Mouse (Mus musculus) limb, embryonic 15.5 days (tissue): ENCODE measurements around the gene Foxf1. TPM values are rescaled to one million over a fixed set of nuclear protein-coding genes. Genes with fewer than 3 reads are reported as not detected.

ENCODE experiments used
- ATAC-seq: fragments of 200-750 bp; cut with Nextera tagmentation; 2 replicates; pipeline ENCODE4 v1.8.0; 2017; ENCODE audit warnings: low read depth, moderate TSS enrichment; ENCODE audit not compliant: insufficient number of reproducible peaks, low FRiP score, low TSS enrichment
- H3K27ac ChIP-seq: fragments of 300-500 bp; sonication (generic); 2 replicates; pipeline ENCODE4 v1.5.1; 2015; ENCODE audit warnings: moderate library complexity, mild to moderate bottlenecking, inconsistent platforms
- H3K27me3 ChIP-seq: fragments of 300-500 bp; sonication (generic); 2 replicates; pipeline ENCODE4 v1.6.1; 2015; ENCODE audit warnings: inconsistent platforms
- H3K36me3 ChIP-seq: fragments of 300-500 bp; sonication (generic); 2 replicates; pipeline ENCODE4 v1.6.1; 2015; ENCODE audit warnings: inconsistent platforms
- H3K4me1 ChIP-seq: fragments of 300-500 bp; sonication (generic); 2 replicates; pipeline ENCODE4 v1.6.1; 2015; ENCODE audit warnings: inconsistent platforms
- H3K4me2 ChIP-seq: fragments of 300-500 bp; sonication (generic); 2 replicates; pipeline ENCODE4 v1.6.1; 2015; ENCODE audit warnings: mild to moderate bottlenecking, inconsistent platforms
- H3K4me3 ChIP-seq: fragments of 300-500 bp; sonication (generic); 2 replicates; pipeline ENCODE4 v1.5.1; 2015; ENCODE audit warnings: mild to moderate bottlenecking, inconsistent platforms
- H3K9ac ChIP-seq: fragments of 300-500 bp; sonication (generic); 2 replicates; pipeline ENCODE4 v1.6.1; 2015; ENCODE audit warnings: inconsistent platforms
- H3K9me3 ChIP-seq: fragments of 300-500 bp; sonication (generic); 2 replicates; pipeline ENCODE4 v1.6.1; 2016; ENCODE audit warnings: inconsistent platforms
- WGBS: fragments of 180-500 bp; shearing (Covaris S2); methylation state at CpG from one replicate; pipeline ENCODE4 v1.1.7; 2015; 5-methylcytosine and 5-hydroxymethylcytosine counted together
- polyA plus RNA-seq: library from polyadenylated mRNA; unstranded; fragments of >200 nt; fragmentation: Nextera tagmentation; extraction: Ambion mirVana; gene quantifications from 2 replicates; pipeline ENCODE4 v1.2.1, GENCODE M21; 2015

Gene Foxf1
- polyA plus RNA-seq, result 0.22 and 0.37 TPM in 2 replicates

GRCm38 (mm10) chr8:121084210-121084951 lies at the start of gene Foxf1:
Foxf1 (plus strand) TSS chr8:121084386.
- Histone ChIP-seq H3K9ac (0 out of 2 replicates have a peak within 1 kb of the TSS, but pooled peaks have one; percentile 7), H3K4me1 (peaks cover 40% of the 10 kb centered on the region), H3K27ac (no peak within 1 kb of the TSS), H3K36me3 (no peaks in the 10 kb centered on the region), H3K4me2 (peak within 1 kb of the TSS; percentile 99), H3K4me3 (peak within 1 kb of the TSS; percentile 57), H3K27me3 (peaks cover 99% of the 10 kb centered on the region), H3K9me3 (no peaks in the 10 kb centered on the region)
- no peak for ATAC-seq
- WGBS, result under 1% methylated on average over 55 of the region's 83 CpGs

GRCm38 (mm10) chr8:121035611-121036010 lies 48.6 kb upstream of the Foxf1 start:
- no peak overlapping the region for H3K27ac ChIP-seq
- H3K4me1 ChIP-seq, result peaks cover 8% of the 10 kb centered on the region; the same call in 1 of the 2 replicates
- no peak overlapping the region for H3K4me3 ChIP-seq
- ATAC-seq, result no peak
- H3K4me2 ChIP-seq, result no peak overlapping the region
- no peak overlapping the region for H3K9ac ChIP-seq
- H3K36me3 ChIP-seq, result no peaks in the 10 kb centered on the region
- 76% methylated on average over 8 of the region's 8 CpGs for WGBS
- H3K27me3 ChIP-seq, result peaks cover 58% of the 10 kb centered on the region
- no peaks in the 10 kb centered on the region for H3K9me3 ChIP-seq

GRCm38 (mm10) chr8:121043719-121044440 lies 40.3 kb upstream of the Foxf1 start:
- Histone ChIP-seq H3K4me2 (no peak overlapping the region), H3K9ac (no peak overlapping the region), H3K9me3 (no peaks in the 10 kb centered on the region), H3K27ac (no peak overlapping the region), H3K27me3 (peaks cover 21% of the 10 kb centered on the region), H3K36me3 (no peaks in the 10 kb centered on the region), H3K4me3 (no peak overlapping the region), H3K4me1 (no peaks in the 10 kb centered on the region)
- ATAC-seq, result no peak
- WGBS, result 56% methylated on average over 19 of the region's 19 CpGs

- Histone ChIP-seq H3K9me3 (no peaks in the 10 kb centered on the region), H3K4me3 (no peak overlapping the region), H3K27me3 (peaks cover 23% of the 10 kb centered on the region; the same call in 1 of the 2 replicates), H3K4me2 (no peak overlapping the region), H3K4me1 (peaks cover 3% of the 10 kb centered on the region; the same call in 1 of the 2 replicates), H3K36me3 (no peaks in the 10 kb centered on the region), H3K9ac (no peak overlapping the region), H3K27ac (no peak overlapping the region)
- ATAC-seq, result peak; percentile 13; the same call in 1 of the 2 replicates
- 66% methylated on average over 9 of the region's 9 CpGs for WGBS
Observed at GRCm38 (mm10) chr8:121047441-121047840, 36.7 kb upstream of the Foxf1 start.

- no peak overlapping the region for H3K4me3 ChIP-seq
- ATAC-seq, result no peak
- no peaks in the 10 kb centered on the region for H3K4me1 ChIP-seq
- H3K9ac ChIP-seq, result no peak overlapping the region
- WGBS, result 50% methylated on average over 9 of the region's 9 CpGs
- H3K27me3 ChIP-seq, result peaks cover 40% of the 10 kb centered on the region; the same call in 1 of the 2 replicates
- H3K27ac ChIP-seq, result no peak overlapping the region
- H3K9me3 ChIP-seq, result no peaks in the 10 kb centered on the region
- H3K4me2 ChIP-seq, result no peak overlapping the region
- no peaks in the 10 kb centered on the region for H3K36me3 ChIP-seq
Observed at GRCm38 (mm10) chr8:121058081-121058480, 26.1 kb upstream of the Foxf1 start.

- no peak overlapping the region for H3K27ac ChIP-seq
- H3K4me2 ChIP-seq, result no peak overlapping the region
- ATAC-seq, result no peak
- no peaks in the 10 kb centered on the region for H3K9me3 ChIP-seq
- peaks cover 46% of the 10 kb centered on the region; the same call in 1 of the 2 replicates for H3K27me3 ChIP-seq
- no peaks in the 10 kb centered on the region for H3K36me3 ChIP-seq
- WGBS, result 83% methylated on average over 7 of the region's 7 CpGs
- H3K9ac ChIP-seq, result no peak overlapping the region
- no peaks in the 10 kb centered on the region for H3K4me1 ChIP-seq
- no peak overlapping the region for H3K4me3 ChIP-seq
Observed at GRCm38 (mm10) chr8:121059098-121059497, 25.1 kb upstream of the Foxf1 start.

- no peak overlapping the region for H3K27ac ChIP-seq
- peaks cover 34% of the 10 kb centered on the region for H3K27me3 ChIP-seq
- no peaks in the 10 kb centered on the region for H3K9me3 ChIP-seq
- WGBS, result 74% methylated on average over 6 of the region's 6 CpGs
- H3K36me3 ChIP-seq, result no peaks in the 10 kb centered on the region
- no peak overlapping the region for H3K4me3 ChIP-seq
- H3K9ac ChIP-seq, result no peak overlapping the region
- H3K4me2 ChIP-seq, result no peak overlapping the region
- no peaks in the 10 kb centered on the region for H3K4me1 ChIP-seq
- ATAC-seq, result no peak
Observed at GRCm38 (mm10) chr8:121062521-121062920, 21.7 kb upstream of the Foxf1 start.

GRCm38 (mm10) chr8:121063649-121064048 lies 20.5 kb upstream of the Foxf1 start:
- H3K27ac ChIP-seq, result 0 out of 2 replicates have a peak overlapping the region, but pooled peaks have one; percentile 35
- H3K4me1 ChIP-seq, result no peaks in the 10 kb centered on the region
- H3K4me3 ChIP-seq, result no peak overlapping the region
- H3K36me3 ChIP-seq, result no peaks in the 10 kb centered on the region
- H3K9me3 ChIP-seq, result no peaks in the 10 kb centered on the region
- WGBS, result 59% methylated on average over 13 of the region's 13 CpGs
- peak overlapping the region; percentile 7; the same call in 1 of the 2 replicates for H3K4me2 ChIP-seq
- ATAC-seq, result peak; percentile 15; the same call in 1 of the 2 replicates
- H3K9ac ChIP-seq, result no peak overlapping the region
- peaks cover 37% of the 10 kb centered on the region for H3K27me3 ChIP-seq

GRCm38 (mm10) chr8:121071454-121071853 lies 12.7 kb upstream of the Foxf1 start:
- no peak overlapping the region for H3K9ac ChIP-seq
- no peak overlapping the region for H3K27ac ChIP-seq
- no peaks in the 10 kb centered on the region for H3K9me3 ChIP-seq
- ATAC-seq, result no peak
- 5% methylated on average over 12 of the region's 12 CpGs for WGBS
- H3K4me1 ChIP-seq, result peaks cover 10% of the 10 kb centered on the region
- H3K36me3 ChIP-seq, result no peaks in the 10 kb centered on the region
- H3K4me3 ChIP-seq, result no peak overlapping the region
- no peak overlapping the region for H3K4me2 ChIP-seq
- H3K27me3 ChIP-seq, result peaks cover 86% of the 10 kb centered on the region

GRCm38 (mm10) chr8:121072406-121073130 lies 11.6 kb upstream of the Foxf1 start:
- Histone ChIP-seq H3K9me3 (no peaks in the 10 kb centered on the region), H3K36me3 (no peaks in the 10 kb centered on the region), H3K4me1 (peaks cover 10% of the 10 kb centered on the region), H3K4me3 (no peak overlapping the region), H3K27me3 (peaks cover 95% of the 10 kb centered on the region), H3K27ac (no peak overlapping the region), H3K4me2 (no peak overlapping the region), H3K9ac (no peak overlapping the region)
- ATAC-seq, result no peak
- WGBS, result 21% methylated on average over 11 of the region's 11 CpGs

- ATAC-seq, result no peak
- H3K27ac ChIP-seq, result no peak overlapping the region
- H3K9ac ChIP-seq, result no peak overlapping the region
- peaks cover 10% of the 10 kb centered on the region for H3K4me1 ChIP-seq
- peaks cover 98% of the 10 kb centered on the region for H3K27me3 ChIP-seq
- no peaks in the 10 kb centered on the region for H3K36me3 ChIP-seq
- peak overlapping the region; percentile 16 for H3K4me3 ChIP-seq
- H3K4me2 ChIP-seq, result peak overlapping the region; percentile 34
- WGBS, result under 1% methylated on average over 48 of the region's 48 CpGs
- no peaks in the 10 kb centered on the region for H3K9me3 ChIP-seq
Observed at GRCm38 (mm10) chr8:121073174-121074107, 10.7 kb upstream of the Foxf1 start.
